Mouse (Mus musculus): ENCODE results near the gene Scaf11. TPM values are rescaled to one million over a fixed set of nuclear protein-coding genes. Genes with fewer than 3 reads are reported as not detected.
"Not testable (repeated sequence)": the region's sequence is repeated elsewhere in the genome, so short reads cannot be mapped to it uniquely, and the experiment has no call there.

The Scaf11 gene
- polyA plus RNA-seq (2016; fragmentation: Nextera tagmentation; extraction: Ambion mirVana) = 105 and 106 TPM in 2 replicates

DNA sequence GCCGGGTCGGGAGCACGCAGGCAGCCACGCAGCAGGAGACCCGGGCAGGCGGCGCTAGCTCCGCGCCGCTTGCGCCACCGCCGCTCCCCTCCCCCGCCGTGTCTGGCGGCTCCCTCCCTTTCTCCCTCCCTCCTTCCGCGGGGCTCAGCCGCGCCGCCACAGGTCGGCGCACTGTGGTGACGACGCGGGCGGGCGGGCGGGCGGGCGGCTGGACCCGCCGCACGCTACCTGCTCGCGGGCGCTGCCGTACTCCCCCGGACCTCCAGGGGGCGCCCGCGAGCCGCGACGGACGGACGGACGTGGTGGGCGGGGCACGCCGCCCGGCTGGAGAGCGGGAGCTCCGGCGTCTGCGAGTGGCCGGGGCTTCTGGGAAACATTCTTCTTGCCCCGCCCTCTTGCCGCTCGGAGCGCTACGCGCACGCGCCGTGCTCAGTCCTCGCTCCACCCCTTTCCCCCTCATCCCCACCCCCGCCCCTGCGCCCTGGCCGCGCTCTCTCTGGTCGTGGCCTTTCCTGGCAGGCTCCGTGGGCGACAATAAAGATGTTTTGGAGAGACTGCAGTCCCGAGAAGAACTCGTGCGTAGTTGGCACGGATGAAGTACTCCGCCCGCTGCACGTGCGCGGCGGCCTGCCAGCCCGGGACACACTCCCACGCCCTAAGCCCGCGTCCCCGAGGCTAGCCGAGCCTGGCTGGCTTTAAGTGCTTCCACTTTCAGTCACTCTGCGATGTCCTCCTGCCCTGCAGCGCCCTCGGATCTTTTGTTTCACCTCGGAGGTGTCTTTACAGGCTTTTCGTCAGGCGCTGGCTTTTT, at the start of gene Scaf11:
Gene Scaf11 (minus strand): TSS at position 114 of the 811 bp plus-strand sequence.
- Histone ChIP-seq H3K4me1 (peaks cover 39% of the 10 kb centered on the region), H3K36me3 (replicated peaks) (peaks cover 19% of the 10 kb centered on the region), H3K4me3 (peak within 1 kb of the TSS; percentile 77), H3K9me3 (no peaks in the 10 kb centered on the region; the same call in 1 of the 2 replicates), H3K27ac (peak within 1 kb of the TSS; percentile 99), H3K27me3 (ENCODE audit: poor library complexity, severe bottlenecking) (no peaks in the 10 kb centered on the region)
- peak; percentile 92 for DNase-seq (ENCODE audit: extremely low spot score, low spot score)
- under 1% methylated on average over 64 of the region's 96 CpGs for WGBS

DNA sequence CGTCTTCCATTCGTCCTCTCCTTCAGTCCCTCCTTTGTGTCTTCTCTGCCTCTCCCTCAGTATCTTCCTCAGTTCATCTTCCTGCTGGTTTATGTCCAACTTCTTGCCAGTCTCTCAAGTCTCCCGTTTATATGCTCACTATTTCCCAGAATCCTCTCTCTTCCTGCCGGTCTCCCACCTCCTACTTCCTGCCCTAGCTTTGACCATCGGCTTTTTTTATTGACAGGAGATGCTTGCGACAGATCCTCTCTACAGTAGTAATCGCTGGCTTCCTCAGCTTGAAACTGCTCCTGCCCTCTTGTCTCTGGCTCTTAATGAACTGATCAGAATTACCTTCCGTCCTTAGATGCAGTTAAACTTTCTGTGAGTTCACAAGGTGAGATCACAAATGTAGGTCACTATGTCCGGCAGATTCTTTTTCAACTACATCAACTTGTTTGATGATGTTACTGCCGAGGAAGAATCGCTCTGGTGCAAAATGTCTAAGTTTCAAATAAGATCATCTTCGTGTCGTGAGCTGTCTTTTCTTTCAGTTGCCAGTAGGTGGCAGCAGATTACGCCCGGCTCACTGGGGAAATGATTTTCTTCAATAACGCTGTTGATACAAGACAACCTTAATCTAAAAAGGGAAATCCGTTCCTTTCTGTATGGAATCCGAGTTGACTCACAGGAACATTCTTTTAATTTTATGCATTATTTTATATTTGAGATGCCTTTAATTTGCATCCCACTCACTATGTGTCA, 46.6 kb upstream of the Scaf11 start:
- Histone ChIP-seq H3K27me3 (ENCODE audit: poor library complexity, severe bottlenecking) (no peaks in the 10 kb centered on the region), H3K4me3 (no peak overlapping the region), H3K4me1 (no peaks in the 10 kb centered on the region), H3K36me3 (replicated peaks) (no peaks in the 10 kb centered on the region), H3K9me3 (peaks cover 19% of the 10 kb centered on the region), H3K27ac (no peak overlapping the region)
- no peak for DNase-seq (ENCODE audit: extremely low spot score, low spot score)
- WGBS = 56% methylated on average over 18 of the region's 18 CpGs

DNA sequence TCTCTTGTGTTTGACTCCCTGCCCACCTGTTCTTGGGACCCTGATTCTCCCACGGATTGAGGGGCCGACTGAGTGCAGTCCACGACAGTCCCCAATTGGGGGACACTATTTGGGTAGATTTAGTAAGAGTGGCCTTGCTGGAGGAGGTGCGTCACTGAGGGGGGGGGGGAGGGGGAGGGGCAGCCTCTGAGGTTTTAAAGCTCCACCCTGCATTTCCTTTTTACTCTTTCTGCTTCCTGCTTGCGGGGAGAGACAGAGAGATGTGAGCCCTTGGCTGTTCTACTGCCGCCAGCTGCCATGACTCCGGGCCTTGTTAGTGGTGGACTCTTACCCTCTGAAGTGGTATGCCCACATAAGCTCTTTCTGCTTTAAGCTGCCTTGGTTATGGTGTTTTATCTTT, 37.0 kb upstream of the Scaf11 start:
- H3K4me1 ChIP-seq = no peaks in the 10 kb centered on the region
- H3K27me3 ChIP-seq (ENCODE audit: poor library complexity, severe bottlenecking) = no peaks in the 10 kb centered on the region
- no peak overlapping the region for H3K4me3 ChIP-seq
- no peaks in the 10 kb centered on the region for H3K36me3 ChIP-seq (replicated peaks)
- DNase-seq (ENCODE audit: extremely low spot score, low spot score) = no peak
- 92% methylated on average over 7 of the region's 7 CpGs for WGBS
- H3K27ac ChIP-seq = no peak overlapping the region
- peaks cover 20% of the 10 kb centered on the region for H3K9me3 ChIP-seq

GRCm38 (mm10) chr15:96494279-96494678, 33.6 kb upstream of the Scaf11 start:
- H3K9me3 ChIP-seq = peaks cover 4% of the 10 kb centered on the region; the same call in 1 of the 2 replicates
- WGBS = 80% methylated on average over 6 of the region's 6 CpGs
- H3K4me1 ChIP-seq = peaks cover 20% of the 10 kb centered on the region
- DNase-seq (ENCODE audit: extremely low spot score, low spot score) = no peak
- no peak overlapping the region for H3K27ac ChIP-seq
- H3K36me3 ChIP-seq (replicated peaks) = no peaks in the 10 kb centered on the region
- no peak overlapping the region for H3K4me3 ChIP-seq
- H3K27me3 ChIP-seq (ENCODE audit: poor library complexity, severe bottlenecking) = no peaks in the 10 kb centered on the region

DNA sequence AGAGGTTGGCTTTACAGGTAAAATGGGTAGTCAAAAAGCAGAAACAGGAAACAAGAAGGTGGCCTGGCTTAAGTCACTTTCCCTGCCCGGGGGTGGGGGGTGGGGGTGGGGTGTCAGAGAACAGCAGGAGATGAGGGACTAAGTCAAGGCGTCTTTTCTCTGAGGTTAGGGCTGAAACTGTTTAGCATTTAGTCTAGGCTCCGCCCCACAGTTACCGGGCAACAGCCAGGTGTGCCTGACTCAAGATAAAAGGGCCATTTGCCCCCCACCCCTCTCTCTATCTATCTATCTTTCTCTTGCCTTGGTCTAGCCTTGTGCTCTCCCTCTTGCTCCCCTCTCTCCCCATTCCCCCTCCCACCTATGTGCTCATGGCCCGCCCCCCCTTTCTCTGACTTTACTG, 32.9 kb upstream of the Scaf11 start:
- Histone ChIP-seq H3K4me1 (peaks cover 27% of the 10 kb centered on the region), H3K36me3 (replicated peaks) (no peaks in the 10 kb centered on the region)
- 71% methylated on average over 5 of the region's 5 CpGs for WGBS

GRCm38 (mm10) chr15:96492919-96493318, 32.3 kb upstream of the Scaf11 start:
- H3K4me1 ChIP-seq = peaks cover 34% of the 10 kb centered on the region
- H3K9me3 ChIP-seq; H3K4me3 ChIP-seq; H3K27me3 ChIP-seq (ENCODE audit: poor library complexity, severe bottlenecking); H3K36me3 ChIP-seq (replicated peaks); H3K27ac ChIP-seq; DNase-seq (ENCODE audit: extremely low spot score, low spot score): not testable (repeated sequence)
- WGBS = 92% methylated on average over 4 of the region's 4 CpGs

More for the DNA sequence above, 32.9 kb upstream of the Scaf11 start:
- no peaks in the 10 kb centered on the region for H3K27me3 ChIP-seq (ENCODE audit: poor library complexity, severe bottlenecking)
- no peak overlapping the region for H3K4me3 ChIP-seq
- peaks cover 4% of the 10 kb centered on the region; the same call in 1 of the 2 replicates for H3K9me3 ChIP-seq
- H3K27ac ChIP-seq = no peak overlapping the region
- no peak for DNase-seq (ENCODE audit: extremely low spot score, low spot score)

DNA sequence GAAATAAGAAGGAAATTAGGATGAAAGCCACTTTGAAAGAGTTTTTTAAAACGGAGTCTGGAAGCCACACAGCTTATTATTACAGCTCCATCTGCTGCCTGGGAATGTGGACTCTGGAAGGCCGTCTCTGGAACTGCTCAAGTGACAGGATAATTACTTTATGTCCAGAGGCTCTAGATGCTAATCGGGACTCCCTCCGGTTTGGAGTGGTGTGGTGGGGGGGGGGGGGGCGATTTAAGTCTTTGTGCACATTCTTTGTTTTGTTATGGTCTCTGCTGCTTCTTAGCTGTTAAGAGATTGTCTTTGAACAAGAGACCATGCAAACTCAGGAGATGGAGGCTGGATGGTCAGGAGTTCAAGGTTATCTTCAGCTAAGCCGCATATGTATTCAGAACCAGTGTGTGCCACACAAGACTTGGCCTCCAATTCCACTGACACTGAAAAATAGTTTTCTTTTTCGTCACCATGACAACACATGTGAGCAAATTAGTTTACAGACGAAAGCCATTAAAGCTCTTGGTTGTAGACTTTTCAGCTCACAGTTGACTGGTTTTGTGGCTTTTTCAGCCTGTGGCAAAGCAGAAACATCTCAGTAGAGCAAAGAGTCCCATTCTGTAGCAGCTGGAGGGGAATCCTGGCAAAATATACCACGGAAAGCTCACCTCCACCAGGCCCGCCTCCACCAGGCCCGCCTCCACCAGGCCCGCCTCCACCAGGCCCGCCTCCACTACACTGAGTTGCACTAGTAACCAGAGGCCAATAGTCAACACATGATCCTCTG, 31.4 kb upstream of the Scaf11 start:
- Histone ChIP-seq H3K9me3 (peaks cover 4% of the 10 kb centered on the region; the same call in 1 of the 2 replicates), H3K27me3 (ENCODE audit: poor library complexity, severe bottlenecking) (no peaks in the 10 kb centered on the region), H3K4me3 (no peak overlapping the region), H3K27ac (peak overlapping the region; percentile 12; the same call in 1 of the 2 replicates), H3K36me3 (replicated peaks) (no peaks in the 10 kb centered on the region), H3K4me1 (peaks cover 35% of the 10 kb centered on the region)
- DNase-seq (ENCODE audit: extremely low spot score, low spot score) = no peak
- WGBS = 35% methylated on average over 13 of the region's 13 CpGs

DNA sequence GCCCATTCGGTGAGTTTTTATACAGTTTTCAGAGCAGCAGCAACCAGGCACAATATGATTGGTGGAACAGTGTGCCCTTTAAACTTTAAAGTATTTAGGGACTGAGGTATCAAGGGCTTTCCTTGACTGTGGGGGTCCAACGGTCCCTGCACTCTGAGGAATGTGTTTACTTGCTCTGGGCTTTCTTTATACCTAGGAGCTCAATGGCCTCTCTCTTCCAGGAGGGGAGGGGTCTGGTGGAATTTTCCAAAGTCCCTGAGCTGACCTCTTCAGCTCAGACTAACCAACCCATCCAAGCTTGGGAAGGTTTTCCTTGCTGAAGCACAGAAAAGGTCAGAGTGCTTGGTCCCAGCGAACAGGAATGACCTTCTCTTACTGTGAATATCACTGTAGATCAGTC, 30.8 kb upstream of the Scaf11 start:
- no peaks in the 10 kb centered on the region for H3K27me3 ChIP-seq (ENCODE audit: poor library complexity, severe bottlenecking)
- 20% methylated on average over 3 of the region's 3 CpGs for WGBS
- DNase-seq (ENCODE audit: extremely low spot score, low spot score) = no peak
- peak overlapping the region; percentile 12; the same call in 1 of the 2 replicates for H3K27ac ChIP-seq
- H3K4me3 ChIP-seq = no peak overlapping the region
- H3K9me3 ChIP-seq = peaks cover 4% of the 10 kb centered on the region; the same call in 1 of the 2 replicates
- H3K4me1 ChIP-seq = peaks cover 38% of the 10 kb centered on the region
- no peaks in the 10 kb centered on the region for H3K36me3 ChIP-seq (replicated peaks)

DNA sequence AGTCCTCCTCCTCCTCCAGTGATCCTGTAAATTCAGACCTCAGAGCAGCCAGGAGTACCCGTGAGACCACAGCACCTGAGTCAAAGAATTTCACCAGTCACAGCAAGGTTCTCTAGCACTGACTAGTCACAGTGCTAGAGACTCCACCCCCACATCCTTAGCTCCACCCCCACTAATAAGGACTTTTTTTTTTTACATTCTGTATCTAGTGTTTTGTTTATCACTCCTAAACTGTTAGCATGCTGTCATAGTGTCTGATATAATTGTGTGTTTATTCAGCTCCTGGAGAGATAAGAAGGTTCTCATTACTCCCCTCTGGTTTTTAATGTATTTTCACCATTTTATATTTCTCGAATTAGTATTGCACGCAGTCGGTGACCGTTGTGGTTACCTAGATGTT, 29.5 kb upstream of the Scaf11 start:
- Histone ChIP-seq H3K4me3 (no peak overlapping the region), H3K27me3 (ENCODE audit: poor library complexity, severe bottlenecking) (no peaks in the 10 kb centered on the region), H3K4me1 (peaks cover 42% of the 10 kb centered on the region), H3K27ac (no peak overlapping the region), H3K9me3 (peaks cover 2% of the 10 kb centered on the region; the same call in 1 of the 2 replicates), H3K36me3 (replicated peaks) (no peaks in the 10 kb centered on the region)
- DNase-seq (ENCODE audit: extremely low spot score, low spot score) = no peak
- 77% methylated on average over 5 of the region's 5 CpGs for WGBS

GRCm38 (mm10) chr15:96488941-96489786, 28.5 kb upstream of the Scaf11 start:
- H3K36me3 ChIP-seq (replicated peaks) = no peaks in the 10 kb centered on the region
- no peaks in the 10 kb centered on the region for H3K9me3 ChIP-seq
- H3K27ac ChIP-seq = no peak overlapping the region
- WGBS = 31% methylated on average over 20 of the region's 20 CpGs
- peak overlapping the region; percentile 27; the same call in 1 of the 2 replicates for H3K4me3 ChIP-seq
- DNase-seq (ENCODE audit: extremely low spot score, low spot score) = no peak
- no peaks in the 10 kb centered on the region for H3K27me3 ChIP-seq (ENCODE audit: poor library complexity, severe bottlenecking)
- peaks cover 42% of the 10 kb centered on the region for H3K4me1 ChIP-seq

DNA sequence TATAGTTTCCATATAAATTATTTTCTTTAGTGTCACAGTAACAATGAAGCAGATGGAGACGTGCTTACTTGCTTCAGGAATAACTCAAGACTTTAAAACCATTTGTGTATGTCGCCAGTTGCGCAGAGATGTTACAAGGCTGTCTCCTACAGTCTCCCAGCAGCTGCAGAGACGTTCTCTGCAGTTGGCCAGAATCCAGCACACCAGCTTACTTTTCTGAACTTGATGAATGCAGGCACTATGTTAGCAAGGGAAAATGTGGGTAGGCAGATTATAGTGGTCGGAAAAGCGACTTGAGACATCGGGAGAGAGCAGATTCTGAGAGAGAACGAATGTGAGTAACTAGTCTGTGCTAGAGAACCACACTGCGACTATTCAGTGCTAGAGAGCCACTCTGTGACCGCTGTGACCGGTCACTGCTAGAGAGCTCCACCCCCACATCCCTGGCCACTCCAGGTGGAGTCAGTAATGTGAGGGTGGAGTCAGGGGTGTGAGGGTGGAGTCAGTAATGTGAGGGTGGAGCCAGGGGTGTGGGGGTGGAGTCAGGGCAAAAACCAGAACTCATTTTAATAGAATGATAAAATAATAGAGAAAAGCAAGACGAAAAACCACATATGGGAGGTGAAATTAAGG, 26.5 kb upstream of the Scaf11 start:
- Histone ChIP-seq H3K4me3 (no peak overlapping the region), H3K27ac (no peak overlapping the region), H3K27me3 (ENCODE audit: poor library complexity, severe bottlenecking) (no peaks in the 10 kb centered on the region), H3K4me1 (peaks cover 38% of the 10 kb centered on the region), H3K9me3 (no peaks in the 10 kb centered on the region), H3K36me3 (replicated peaks) (no peaks in the 10 kb centered on the region)
- 64% methylated on average over 12 of the region's 12 CpGs for WGBS
- DNase-seq (ENCODE audit: extremely low spot score, low spot score) = no peak
